Mouse (Mus musculus) embryonic facial prominence, embryonic 13.5 days (tissue): Measurements from ENCODE around the gene Lcmt1. TPM values are rescaled to one million over a fixed set of nuclear protein-coding genes. Genes with fewer than 3 reads are reported as not detected.

Source experiments
- ATAC-seq: fragments of 200-750 bp; cut with Nextera tagmentation; 2 replicates; pipeline ENCODE4 v1.8.0; 2017; ENCODE audit warnings: low read depth; ENCODE audit not compliant: insufficient number of reproducible peaks, insufficient read depth, low FRiP score, low TSS enrichment
- H3K27ac ChIP-seq: fragments of 300-500 bp; sonication (generic); 2 replicates; pipeline ENCODE4 v1.5.1; 2015; ENCODE audit warnings: moderate library complexity, mild to moderate bottlenecking, inconsistent platforms
- H3K27me3 ChIP-seq: fragments of 300-500 bp; sonication (generic); 2 replicates; pipeline ENCODE4 v1.6.1; 2015; ENCODE audit warnings: mild to moderate bottlenecking, inconsistent platforms
- H3K36me3 ChIP-seq: fragments of 300-500 bp; sonication (generic); 2 replicates; pipeline ENCODE4 v1.6.1; 2015; ENCODE audit warnings: mild to moderate bottlenecking, inconsistent platforms
- H3K4me1 ChIP-seq: fragments of 300-500 bp; sonication (generic); 2 replicates; pipeline ENCODE4 v1.6.1; 2015; ENCODE audit warnings: inconsistent platforms
- H3K4me2 ChIP-seq: fragments of 300-500 bp; sonication (generic); 2 replicates; pipeline ENCODE4 v1.6.1; 2015; ENCODE audit warnings: moderate library complexity, mild to moderate bottlenecking, inconsistent platforms
- H3K4me3 ChIP-seq: fragments of 300-500 bp; sonication (generic); 2 replicates; pipeline ENCODE4 v1.5.1; 2015; ENCODE audit warnings: mild to moderate bottlenecking, inconsistent platforms
- H3K9ac ChIP-seq: fragments of 300-500 bp; sonication (generic); 2 replicates; pipeline ENCODE4 v1.6.1; 2015; ENCODE audit warnings: mild to moderate bottlenecking, inconsistent platforms
- H3K9me3 ChIP-seq: fragments of 300-500 bp; sonication (generic); 2 replicates; pipeline ENCODE4 v1.6.1; 2016; ENCODE audit warnings: inconsistent platforms
- WGBS: fragments of 180-500 bp; shearing (Covaris S2); methylation state at CpG from one replicate; pipeline ENCODE4 v1.1.7; 2015; ENCODE audit warnings: mixed read lengths; 5-methylcytosine and 5-hydroxymethylcytosine counted together
- polyA plus RNA-seq: library from polyadenylated mRNA; unstranded; fragments of >200 nt; fragmentation: Nextera tagmentation; extraction: Ambion mirVana; gene quantifications from 2 replicates; pipeline ENCODE4 v1.2.1, GENCODE M21; 2015

Gene Lcmt1
- polyA plus RNA-seq, 1 experiment from 2014 or later = 50.2 TPM

DNA sequence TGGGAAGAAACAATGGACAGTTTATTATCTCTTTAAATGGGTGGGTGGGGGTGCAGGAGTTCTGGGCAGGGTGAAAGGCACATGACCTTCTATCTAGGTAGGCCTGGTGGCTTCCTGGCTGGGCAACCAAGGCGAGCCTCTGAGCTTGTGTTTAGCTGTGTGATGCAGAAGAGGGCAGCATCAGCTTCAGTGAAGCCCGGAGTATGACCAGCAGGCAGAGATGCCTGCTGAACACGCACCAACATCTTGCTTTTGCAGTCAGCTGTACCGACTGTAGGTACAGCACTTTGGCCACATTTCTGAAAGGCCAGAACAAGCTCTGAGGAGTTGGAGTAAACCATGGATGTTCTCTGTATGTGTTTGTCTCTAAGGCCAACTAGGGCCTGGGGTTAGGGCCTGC, 94.0 kb downstream of the Lcmt1 start:
- H3K27ac ChIP-seq = no peak overlapping the region
- H3K9ac ChIP-seq = no peak overlapping the region
- no peaks in the 10 kb centered on the region for H3K4me1 ChIP-seq
- no peaks in the 10 kb centered on the region for H3K27me3 ChIP-seq
- 84% methylated on average over 4 of the region's 4 CpGs for WGBS
- H3K36me3 ChIP-seq = no peaks in the 10 kb centered on the region
- no peaks in the 10 kb centered on the region for H3K9me3 ChIP-seq
- ATAC-seq = no peak
- no peak overlapping the region for H3K4me3 ChIP-seq
- no peak overlapping the region for H3K4me2 ChIP-seq

GRCm38 (mm10) chr7:123465692-123466387, 96.3 kb downstream of the Lcmt1 start:
- ATAC-seq = 0 out of 2 replicates have a peak, but pooled peaks have one; percentile 46
- Histone ChIP-seq H3K36me3 (no peaks in the 10 kb centered on the region), H3K27ac (no peak overlapping the region), H3K27me3 (no peaks in the 10 kb centered on the region), H3K9me3 (no peaks in the 10 kb centered on the region), H3K4me2 (no peak overlapping the region), H3K4me3 (no peak overlapping the region), H3K4me1 (no peaks in the 10 kb centered on the region), H3K9ac (no peak overlapping the region)
- 37% methylated on average over 6 of the region's 6 CpGs for WGBS

- no peak overlapping the region for H3K4me3 ChIP-seq
- ATAC-seq = no peak
- no peak overlapping the region for H3K27ac ChIP-seq
- H3K9ac ChIP-seq = no peak overlapping the region
- no peaks in the 10 kb centered on the region for H3K36me3 ChIP-seq
- WGBS = 88% methylated on average over 1 of the region's 1 CpGs
- no peaks in the 10 kb centered on the region for H3K9me3 ChIP-seq
- H3K4me1 ChIP-seq = no peaks in the 10 kb centered on the region
- H3K27me3 ChIP-seq = no peaks in the 10 kb centered on the region
- H3K4me2 ChIP-seq = no peak overlapping the region
Measured at GRCm38 (mm10) chr7:123467961-123468360, 98.4 kb downstream of the Lcmt1 start.

Other genes starting within 250 kb of the Lcmt1 start
- gene Tnrc6a, start 245.9 kb upstream of the Lcmt1 start, polyA plus RNA-seq = 58.6 and 68.3 TPM in 2 replicates
- 0.25 TPM in 1 of 2 replicates, not detected in the other for gene Slc5a11, start 155.0 kb upstream of the Lcmt1 start, polyA plus RNA-seq
- 19.9 and 21.4 TPM in 2 replicates for gene Arhgap17, start 131 bp downstream of the Lcmt1 start, polyA plus RNA-seq
- gene Aqp8, start 92.5 kb downstream of the Lcmt1 start, polyA plus RNA-seq = 0.69 TPM in 1 of 2 replicates, not detected in the other
- gene Zkscan2, start 130.7 kb downstream of the Lcmt1 start, polyA plus RNA-seq = 5.8 and 7.1 TPM in 2 replicates